Mouse (Mus musculus): ENCODE measurements around the gene Gpr31b. TPM values are rescaled to one million over a fixed set of nuclear protein-coding genes. Genes with fewer than 3 reads are reported as not detected.
"Not testable (repeated sequence)": the region's sequence is repeated elsewhere in the genome, so short reads cannot be mapped to it uniquely, and the experiment has no call there.

Gene Gpr31b
- 0.19 TPM in 1 of 2 replicates, not detected in the other for polyA plus RNA-seq (2015; fragmentation: Nextera tagmentation; extraction: Ambion mirVana)

GRCm38 (mm10) chr17:13052124-13052813, at the start of gene Gpr31b:
TSS of gene Gpr31b (minus strand) at chr17:13052296.
- no CpG with 5 or more reads among the region's 8 CpGs for WGBS

GRCm38 (mm10) chr17:13092960-13093359, 40.9 kb upstream of the Gpr31b start:
- ATAC-seq; H3K9me3 ChIP-seq (replicated peaks; ENCODE audit: control insufficient read depth, low read length, poor library complexity, severe bottlenecking); H3K4me2 ChIP-seq (ENCODE audit: low read length); H3K9ac ChIP-seq (ENCODE audit: low read depth, low read length); H3K4me3 ChIP-seq (ENCODE audit: low read depth, low read length); H3K27ac ChIP-seq (ENCODE audit: low read length); H3K27me3 ChIP-seq (ENCODE audit: control insufficient read depth, insufficient read depth, low read depth, low read length); H3K4me1 ChIP-seq (ENCODE audit: control insufficient read depth, insufficient read depth, low read length); H3K36me3 ChIP-seq (ENCODE audit: control insufficient read depth, insufficient read depth, low read length): not testable (repeated sequence)
- WGBS = 88% methylated on average over 2 of the region's 4 CpGs

More at GRCm38 (mm10) chr17:13052124-13052813, at the start of gene Gpr31b:
- H3K27ac ChIP-seq (ENCODE audit: low read length); H3K4me3 ChIP-seq (ENCODE audit: low read depth, low read length); H3K9me3 ChIP-seq (replicated peaks; ENCODE audit: control insufficient read depth, low read length, poor library complexity, severe bottlenecking); H3K36me3 ChIP-seq (ENCODE audit: control insufficient read depth, insufficient read depth, low read length); ATAC-seq; H3K27me3 ChIP-seq (ENCODE audit: control insufficient read depth, insufficient read depth, low read depth, low read length); H3K4me2 ChIP-seq (ENCODE audit: low read length); H3K9ac ChIP-seq (ENCODE audit: low read depth, low read length); H3K4me1 ChIP-seq (ENCODE audit: control insufficient read depth, insufficient read depth, low read length): not testable (repeated sequence)

GRCm38 (mm10) chr17:13092100-13092764, 40.1 kb upstream of the Gpr31b start:
- H3K4me2 ChIP-seq (ENCODE audit: low read length); ATAC-seq; H3K9me3 ChIP-seq (replicated peaks; ENCODE audit: control insufficient read depth, low read length, poor library complexity, severe bottlenecking); H3K36me3 ChIP-seq (ENCODE audit: control insufficient read depth, insufficient read depth, low read length); H3K27ac ChIP-seq (ENCODE audit: low read length); H3K27me3 ChIP-seq (ENCODE audit: control insufficient read depth, insufficient read depth, low read depth, low read length); H3K9ac ChIP-seq (ENCODE audit: low read depth, low read length); H3K4me1 ChIP-seq (ENCODE audit: control insufficient read depth, insufficient read depth, low read length); H3K4me3 ChIP-seq (ENCODE audit: low read depth, low read length): not testable (repeated sequence)
- WGBS = 54% methylated on average over 5 of the region's 8 CpGs

GRCm38 (mm10) chr17:13091510-13091909, 39.4 kb upstream of the Gpr31b start:
- not testable (repeated sequence) for H3K9ac ChIP-seq (ENCODE audit: low read depth, low read length); H3K9me3 ChIP-seq (replicated peaks; ENCODE audit: control insufficient read depth, low read length, poor library complexity, severe bottlenecking); H3K36me3 ChIP-seq (ENCODE audit: control insufficient read depth, insufficient read depth, low read length); H3K4me2 ChIP-seq (ENCODE audit: low read length); H3K27ac ChIP-seq (ENCODE audit: low read length); H3K4me1 ChIP-seq (ENCODE audit: control insufficient read depth, insufficient read depth, low read length); ATAC-seq; H3K27me3 ChIP-seq (ENCODE audit: control insufficient read depth, insufficient read depth, low read depth, low read length); H3K4me3 ChIP-seq (ENCODE audit: low read depth, low read length)
- WGBS = 100% methylated on average over 1 of the region's 1 CpGs

- H3K36me3 ChIP-seq (ENCODE audit: control insufficient read depth, insufficient read depth, low read length); H3K4me2 ChIP-seq (ENCODE audit: low read length); H3K27me3 ChIP-seq (ENCODE audit: control insufficient read depth, insufficient read depth, low read depth, low read length); H3K4me1 ChIP-seq (ENCODE audit: control insufficient read depth, insufficient read depth, low read length); H3K4me3 ChIP-seq (ENCODE audit: low read depth, low read length); ATAC-seq; H3K9ac ChIP-seq (ENCODE audit: low read depth, low read length); H3K27ac ChIP-seq (ENCODE audit: low read length); H3K9me3 ChIP-seq (replicated peaks; ENCODE audit: control insufficient read depth, low read length, poor library complexity, severe bottlenecking): not testable (repeated sequence)
- 80% methylated on average over 3 of the region's 5 CpGs for WGBS
Observed at GRCm38 (mm10) chr17:13069227-13069626, 17.1 kb upstream of the Gpr31b start.

- H3K27ac ChIP-seq (ENCODE audit: low read length); H3K9me3 ChIP-seq (replicated peaks; ENCODE audit: control insufficient read depth, low read length, poor library complexity, severe bottlenecking); H3K4me2 ChIP-seq (ENCODE audit: low read length); H3K36me3 ChIP-seq (ENCODE audit: control insufficient read depth, insufficient read depth, low read length); H3K27me3 ChIP-seq (ENCODE audit: control insufficient read depth, insufficient read depth, low read depth, low read length); H3K9ac ChIP-seq (ENCODE audit: low read depth, low read length); H3K4me3 ChIP-seq (ENCODE audit: low read depth, low read length); ATAC-seq; H3K4me1 ChIP-seq (ENCODE audit: control insufficient read depth, insufficient read depth, low read length): not testable (repeated sequence)
- no CpG with 5 or more reads among the region's 4 CpGs for WGBS
Observed at GRCm38 (mm10) chr17:13067864-13068385, 15.8 kb upstream of the Gpr31b start.

GRCm38 (mm10) chr17:13062882-13063281, 10.8 kb upstream of the Gpr31b start:
- H3K4me1 ChIP-seq (ENCODE audit: control insufficient read depth, insufficient read depth, low read length) = not testable (repeated sequence)

GRCm38 (mm10) chr17:13060804-13061203, 8.7 kb upstream of the Gpr31b start, which contains the start of gene Tcp10b:
TSS of gene Tcp10b (plus strand) at chr17:13061104.
- not testable (repeated sequence) for H3K27me3 ChIP-seq (ENCODE audit: control insufficient read depth, insufficient read depth, low read depth, low read length); H3K36me3 ChIP-seq (ENCODE audit: control insufficient read depth, insufficient read depth, low read length); H3K9me3 ChIP-seq (replicated peaks; ENCODE audit: control insufficient read depth, low read length, poor library complexity, severe bottlenecking); H3K9ac ChIP-seq (ENCODE audit: low read depth, low read length); H3K27ac ChIP-seq (ENCODE audit: low read length); H3K4me1 ChIP-seq (ENCODE audit: control insufficient read depth, insufficient read depth, low read length); H3K4me3 ChIP-seq (ENCODE audit: low read depth, low read length); H3K4me2 ChIP-seq (ENCODE audit: low read length); ATAC-seq
- WGBS = 86% methylated on average over 4 of the region's 4 CpGs

More at GRCm38 (mm10) chr17:13062882-13063281, 10.8 kb upstream of the Gpr31b start:
- H3K27ac ChIP-seq (ENCODE audit: low read length); H3K4me3 ChIP-seq (ENCODE audit: low read depth, low read length); H3K36me3 ChIP-seq (ENCODE audit: control insufficient read depth, insufficient read depth, low read length); H3K9ac ChIP-seq (ENCODE audit: low read depth, low read length); H3K9me3 ChIP-seq (replicated peaks; ENCODE audit: control insufficient read depth, low read length, poor library complexity, severe bottlenecking); ATAC-seq; H3K27me3 ChIP-seq (ENCODE audit: control insufficient read depth, insufficient read depth, low read depth, low read length); H3K4me2 ChIP-seq (ENCODE audit: low read length): not testable (repeated sequence)
- 97% methylated on average over 2 of the region's 7 CpGs for WGBS

Data from midbrain, embryonic 16.5 days (tissue).